Mouse (Mus musculus) T-helper 2 cell (primary cell): ENCODE results near the gene Mettl18.
"Not testable (repeated sequence)": the region's sequence is repeated elsewhere in the genome, so short reads cannot be mapped to it uniquely, and the experiment has no call there.

Experiments
- in situ Hi-C: fragments of 300-600 bp; cut with MboI, MseI; formaldehyde crosslinking; loops from one replicate; pipeline ENCODE4 v1.15.1; 2025; ENCODE audit warnings: high pct_unique_total_duplicates

The Mettl18 gene

GRCm38 (mm10) chr1:163994721-163995608 is at the start of gene Mettl18, which contains the start of gene BC055324:
Mettl18 (plus strand) TSS chr1:163994889.
BC055324 (minus strand) TSS chr1:163994796.
- in situ Hi-C loops = loop anchor here (25.0 kb wide), 1 partner anchor 1433 kb away; the partner anchor contains the start of gene Vamp4

- in situ Hi-C loops = no loop called here
Measured at GRCm38 (mm10) chr1:163953396-163953795, 41.3 kb upstream of the Mettl18 start.

- in situ Hi-C loops = no loop called here
Measured at GRCm38 (mm10) chr1:163958036-163958435, 36.7 kb upstream of the Mettl18 start.

GRCm38 (mm10) chr1:163964008-163964689 is 30.5 kb upstream of the Mettl18 start:
- in situ Hi-C loops = no loop called here

DNA sequence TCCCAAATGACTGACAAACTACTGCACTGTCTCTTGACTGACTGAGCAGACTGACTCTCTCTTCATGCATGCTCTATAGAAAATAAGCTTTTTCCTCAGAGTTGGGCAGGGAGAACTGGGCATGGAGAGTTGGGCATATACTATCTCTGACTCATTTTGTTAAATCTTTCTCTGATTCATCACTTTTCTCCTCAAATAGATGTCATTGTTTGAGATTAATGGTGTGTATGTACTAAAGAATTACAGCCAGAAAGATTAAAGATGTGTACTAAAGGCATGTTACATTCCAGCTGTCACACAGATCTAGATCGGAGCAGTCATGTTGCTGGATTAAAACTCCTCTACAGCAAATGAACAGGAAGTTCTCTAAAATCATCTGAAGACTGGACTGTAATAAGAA is 20.2 kb upstream of the Mettl18 start:
- in situ Hi-C loops = no loop called here

DNA sequence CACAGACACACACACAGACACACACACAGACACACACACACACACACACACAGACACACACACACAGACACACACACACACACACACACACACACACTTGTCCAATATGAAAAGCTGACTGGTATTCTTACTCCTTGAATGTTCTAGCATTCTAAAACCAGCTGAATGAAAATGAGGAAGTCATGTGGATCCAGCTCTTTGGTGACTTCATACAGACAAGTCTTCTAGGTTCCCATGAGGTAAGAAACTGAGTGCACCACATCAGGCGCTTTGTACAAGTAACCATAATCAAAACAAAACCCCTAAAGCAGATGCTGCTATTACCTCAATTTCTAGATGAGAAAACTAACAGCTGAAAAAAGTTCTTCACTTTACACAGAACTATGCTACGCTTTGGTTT is 19.6 kb upstream of the Mettl18 start:
- in situ Hi-C loops = loop anchor here (25.0 kb wide), 1 partner anchor 1413 kb away; the partner anchor contains the start of gene Vamp4

- in situ Hi-C loops = loop anchor here (25.0 kb wide), 1 partner anchor 1414 kb away; the partner anchor contains the start of gene Vamp4
Measured at GRCm38 (mm10) chr1:163976515-163976914, 18.2 kb upstream of the Mettl18 start.

DNA sequence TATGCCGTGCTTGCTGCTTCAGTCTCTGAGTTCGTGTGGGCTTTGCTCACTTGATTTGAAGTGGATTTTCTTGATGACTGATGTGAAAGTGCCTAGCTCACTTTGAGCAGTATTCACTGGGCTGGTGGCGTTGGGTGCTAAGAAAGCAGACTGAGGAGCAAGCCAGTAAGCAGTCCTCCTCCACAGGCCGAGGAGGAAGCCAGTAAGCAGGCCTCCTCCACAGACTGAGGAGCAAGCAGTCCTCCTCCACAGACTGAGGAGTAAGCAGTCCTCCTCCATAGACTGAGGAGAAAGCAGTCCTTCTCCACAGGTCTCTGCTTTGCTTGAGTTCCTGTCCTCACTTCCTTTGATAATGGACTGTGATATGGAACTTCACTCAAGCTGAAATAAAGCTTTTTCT is 2.3 kb upstream of the Mettl18 start:
- in situ Hi-C loops = loop anchor here (25.0 kb wide), 1 partner anchor 1430 kb away; the partner anchor contains the start of gene Vamp4

DNA sequence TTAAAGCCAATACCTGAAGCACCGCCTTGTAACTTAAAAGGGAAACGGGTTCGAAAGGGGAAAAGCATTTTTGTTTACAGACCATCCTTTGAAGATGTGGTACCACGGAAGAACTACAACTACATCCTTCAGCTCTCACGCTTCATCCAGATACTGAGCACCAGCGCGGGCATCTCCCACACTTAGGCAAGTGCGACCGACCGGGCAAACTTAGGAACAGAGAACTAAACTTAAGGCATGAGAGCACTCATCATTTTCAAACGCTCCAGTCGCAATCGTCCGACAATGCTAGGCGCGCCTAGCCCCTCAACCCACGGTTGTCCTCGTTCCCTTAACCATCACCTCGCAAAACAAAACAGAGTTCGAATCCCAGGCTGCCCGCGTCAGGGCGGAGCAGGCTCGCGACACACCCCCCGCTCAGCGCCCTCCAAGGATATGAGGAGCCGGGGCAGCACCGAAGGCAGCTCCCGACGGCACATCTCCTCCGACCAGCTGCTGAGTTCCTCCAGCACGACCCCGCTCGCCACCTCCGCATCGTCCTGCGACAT is 442 bp upstream of the Mettl18 start:
- in situ Hi-C loops = loop anchor here (25.0 kb wide), 1 partner anchor 1432 kb away; the partner anchor contains the start of gene Vamp4

GRCm38 (mm10) chr1:163995609-163995913 is 872 bp downstream of the Mettl18 start:
- in situ Hi-C loops = loop anchor here (25.0 kb wide), 1 partner anchor 1433 kb away; the partner anchor contains the start of gene Vamp4

GRCm38 (mm10) chr1:164001831-164002452 is 7.3 kb downstream of the Mettl18 start:
- in situ Hi-C loops = no loop called here

GRCm38 (mm10) chr1:164004311-164004710 is 9.6 kb downstream of the Mettl18 start:
- in situ Hi-C loops = no loop called here

- in situ Hi-C loops = loop anchor here (5.0 kb wide), 1 partner anchor 128 kb away; no protein-coding TSS in a partner anchor
Measured at GRCm38 (mm10) chr1:164009235-164009634, 14.5 kb downstream of the Mettl18 start.

- in situ Hi-C loops = no loop called here
Measured at GRCm38 (mm10) chr1:164014616-164015015, 19.9 kb downstream of the Mettl18 start.

GRCm38 (mm10) chr1:164018221-164018896 is 23.7 kb downstream of the Mettl18 start:
- in situ Hi-C loops = no loop called here

- in situ Hi-C loops = no loop called here
Measured at GRCm38 (mm10) chr1:164019789-164020188, 25.1 kb downstream of the Mettl18 start.

DNA sequence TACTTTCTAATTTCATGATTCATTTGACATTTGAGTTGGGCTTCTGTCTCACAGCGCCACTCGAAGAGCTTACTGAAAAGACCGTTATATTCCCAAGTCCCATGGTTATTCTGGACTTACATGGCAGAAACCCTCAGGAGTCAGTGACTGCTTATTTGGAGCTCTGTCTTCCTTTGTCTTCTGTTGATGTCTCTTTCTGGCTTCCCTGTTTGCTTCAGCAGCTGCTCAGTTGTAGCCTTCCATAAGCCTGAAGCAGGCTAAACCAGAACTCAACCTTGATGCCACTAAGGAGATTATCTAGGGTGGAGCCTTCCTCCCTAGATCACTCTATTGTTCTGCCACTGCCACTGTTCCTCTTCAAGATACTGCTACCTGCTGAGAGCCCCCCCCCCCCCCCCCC is 26.1 kb downstream of the Mettl18 start:
- in situ Hi-C loops = not testable (repeated sequence)

GRCm38 (mm10) chr1:164022106-164022505 is 27.4 kb downstream of the Mettl18 start:
- in situ Hi-C loops = not testable (repeated sequence)

DNA sequence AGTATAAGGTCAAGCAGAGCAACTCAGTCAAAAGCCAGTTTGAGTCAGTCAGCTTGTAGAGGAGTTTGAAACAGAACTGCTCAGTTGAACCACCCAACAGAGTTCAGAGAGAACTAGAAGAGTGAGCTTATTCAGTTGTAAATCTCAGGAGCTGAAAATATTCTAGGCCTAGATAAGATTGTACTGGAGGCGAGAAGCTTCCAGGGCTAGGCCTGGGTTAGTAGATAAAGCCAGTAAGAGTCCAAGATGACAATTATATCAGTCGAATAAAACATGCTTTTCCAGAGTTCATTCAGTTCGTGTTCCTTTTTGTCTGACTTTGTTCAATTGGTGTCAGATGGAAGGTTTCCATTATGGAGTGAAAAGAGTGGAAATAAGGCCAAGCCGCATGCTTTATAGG is 31.0 kb downstream of the Mettl18 start:
- in situ Hi-C loops = no loop called here

DNA sequence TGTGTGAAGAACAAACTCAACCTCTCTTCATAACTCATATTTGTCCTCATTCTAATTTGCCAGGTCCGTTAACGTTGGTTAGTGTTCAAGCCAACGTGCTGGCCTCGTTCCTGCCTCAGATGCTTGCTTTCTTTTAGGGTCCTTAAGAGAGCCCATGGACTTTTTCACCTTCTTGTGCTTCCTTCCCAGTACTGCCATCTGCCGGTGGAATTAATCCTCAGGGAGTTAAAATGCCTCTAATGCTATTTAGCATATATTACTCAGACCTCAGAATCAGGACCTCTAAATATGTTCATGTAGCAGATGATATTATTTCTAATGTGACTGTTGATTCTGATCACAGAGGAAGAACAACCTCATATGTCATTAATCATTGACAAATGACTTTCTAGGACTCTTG is 32.7 kb downstream of the Mettl18 start:
- in situ Hi-C loops = no loop called here
